Mouse (Mus musculus) kidney, adult 2 months (tissue): ENCODE measurements around the gene Ggcx.

Source experiments
- CTCF ChIP-seq: fragments of 200-500 bp; conservative IDR thresholded peaks from 2 replicates; pipeline ENCODE4 v1.5.1; 2011; ENCODE audit warnings: low read depth, mild to moderate bottlenecking, control low read depth, low read length, moderate library complexity, mixed read lengths; ENCODE audit not compliant: insufficient read depth, insufficient read length
- POLR2A ChIP-seq: fragments of 200-500 bp; IDR thresholded peaks from one replicate; pipeline ENCODE4 v1.6.1; 2011; ENCODE audit warnings: low read depth, low read length, control low read depth

DNA sequence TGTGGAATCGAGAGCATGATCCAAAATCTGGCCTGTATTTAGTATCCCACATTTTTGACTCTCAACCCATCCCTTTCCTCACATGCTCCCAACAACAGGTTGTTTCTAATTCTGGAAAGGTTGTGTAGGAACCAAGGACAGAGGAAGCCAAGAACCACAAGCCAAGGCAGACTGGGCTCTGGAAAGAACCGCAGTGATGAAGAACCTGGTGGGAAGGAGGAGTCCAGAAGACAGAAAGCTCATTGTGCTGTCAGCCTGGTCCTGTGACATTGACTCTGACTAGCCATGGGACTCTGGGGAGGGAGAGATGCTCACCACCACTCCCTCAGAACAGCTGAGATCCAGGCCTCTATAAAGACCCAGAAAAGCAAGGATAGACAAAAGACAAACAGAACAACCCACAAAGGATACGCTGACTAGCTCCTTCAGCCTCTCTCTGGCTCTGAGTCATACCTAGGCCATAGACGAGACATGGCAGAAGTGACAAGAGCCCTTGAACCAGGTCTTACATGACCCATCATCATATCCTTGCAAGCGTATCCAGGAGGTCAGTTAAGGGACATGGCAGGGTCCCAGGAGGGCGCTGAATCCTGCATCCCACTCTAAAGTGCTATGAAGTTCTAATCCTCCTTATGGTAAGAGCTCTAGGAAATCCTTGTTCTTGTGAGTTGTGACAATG is 30.8 kb upstream of the Ggcx start:
- TF ChIP-seq CTCF: no peak
- no peak for TF ChIP-seq POLR2A
